Mouse (Mus musculus): ENCODE data around the gene Ccdc39. TPM values are rescaled to one million over a fixed set of nuclear protein-coding genes. Genes with fewer than 3 reads are reported as not detected.

Gene Ccdc39
- total and polyA plus RNA-seq, 3 experiments, result 0.96 to 6.1 TPM; not detected in 1

DNA sequence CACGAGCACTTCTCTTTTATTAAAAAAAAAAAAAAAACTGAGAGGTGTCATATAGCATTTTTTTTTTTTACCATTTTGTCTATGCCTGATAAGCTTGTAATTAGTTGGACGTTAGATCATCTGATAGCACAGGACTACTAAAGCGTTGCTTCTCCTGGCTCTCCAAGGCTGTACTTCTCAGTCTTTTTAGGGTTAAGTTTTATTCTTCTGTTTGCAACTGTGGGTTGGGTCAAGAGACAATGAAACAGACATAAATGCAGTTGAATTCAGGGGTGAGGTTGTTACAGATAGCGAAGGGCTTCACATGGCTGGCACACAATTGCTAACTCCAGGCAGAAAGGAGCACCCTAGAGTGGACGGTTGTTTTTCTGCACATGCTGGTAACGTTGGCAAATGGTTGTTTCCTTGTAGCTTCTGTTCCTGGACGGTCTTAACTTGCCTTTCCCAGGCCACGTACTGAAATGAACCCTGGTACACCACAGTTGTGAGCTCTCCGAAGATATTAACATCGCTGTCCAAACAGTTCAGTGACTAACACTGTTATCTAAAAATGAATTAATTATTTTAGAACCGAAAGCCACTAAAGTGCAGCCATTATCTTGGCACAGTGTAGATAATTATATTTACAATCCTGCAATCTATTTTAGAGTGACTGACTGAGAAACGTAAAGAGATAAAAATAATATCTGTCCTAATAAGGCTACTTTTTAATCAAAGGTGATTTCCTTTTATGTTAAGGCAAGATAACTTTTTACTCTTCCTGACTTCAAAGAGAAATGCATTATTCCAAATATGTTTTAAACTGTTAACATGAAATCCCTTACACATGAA, 30.6 kb upstream of the Ccdc39 start:
- DNase-seq (ENCODE audit: low read depth, low spot score), result peak; percentile 81
- H3K4me3 ChIP-seq (ENCODE audit: control insufficient read depth in 1 of 2, insufficient read depth in 1 of 2, low read depth in 2 of 2, low read length in 2 of 2), result peak overlapping the region; percentile 27 to 46

DNA sequence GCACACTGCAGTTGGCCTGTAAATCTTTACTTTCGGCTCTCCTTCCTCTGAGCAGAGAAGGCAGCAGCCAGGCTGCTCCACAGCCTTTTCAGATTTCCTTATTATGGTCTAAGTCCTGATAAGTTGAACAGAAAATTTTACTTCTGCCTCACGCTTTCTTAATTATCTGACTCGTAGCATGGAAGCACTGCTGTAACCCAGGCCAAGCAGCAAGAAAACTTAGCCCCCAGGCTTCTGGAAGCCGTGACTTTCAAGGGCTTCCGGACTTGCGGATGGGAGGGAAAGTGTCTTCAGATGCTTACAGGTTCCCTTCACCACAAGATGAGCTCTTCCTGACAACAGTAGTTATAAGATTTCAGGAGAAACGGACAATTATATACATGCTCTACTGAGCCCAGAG, 29.7 kb upstream of the Ccdc39 start:
- peak overlapping the region; percentile 57 for H3K4me3 ChIP-seq (ENCODE audit: control insufficient read depth in 1 of 2, insufficient read depth in 1 of 2, low read depth in 2 of 2, low read length in 2 of 2)
- H3K4me1 ChIP-seq (ENCODE audit: control insufficient read depth in 1 of 2, insufficient read depth in 2 of 2, low read length in 2 of 2), result peaks cover 18 to 30% of the 10 kb centered on the region in 2 experiments
- peaks cover 0 to 27% of the 10 kb centered on the region in 2 experiments; a peak in 2 of 4 replicates for H3K36me3 ChIP-seq (ENCODE audit: control insufficient read depth in 1 of 2, insufficient read depth in 2 of 2, low read length in 2 of 2)
- peak overlapping the region; percentile 60 for H3K9ac ChIP-seq (ENCODE audit: control insufficient read depth, low read depth, low read length, poor library complexity, severe bottlenecking)
- H3K27me3 ChIP-seq (ENCODE audit: control insufficient read depth in 1 of 2, insufficient read depth in 2 of 2, low read length in 2 of 2), result no peaks in the 10 kb centered on the region
- peak; percentile 69 for DNase-seq (ENCODE audit: low read depth, low spot score)
- no peaks in the 10 kb centered on the region; the same call in 1 of the 2 replicates for H3K79me2 ChIP-seq (ENCODE audit: control insufficient read depth, insufficient read depth, low read length, poor library complexity)
- no peaks in the 10 kb centered on the region for H3K9me3 ChIP-seq (replicated peaks; ENCODE audit: insufficient read depth, low read length)
- H3K27ac ChIP-seq (ENCODE audit: control insufficient read depth, low read depth, low read length), result peak overlapping the region; percentile 94
- TF ChIP-seq ZNF384 (IDR thresholded peaks at IDR 0.05; ENCODE audit: low read depth, low read length) (no peak), MEF2A (IDR thresholded peaks at IDR 0.05; ENCODE audit: extremely low read depth, insufficient replicate concordance, low read depth, low read length, poor library complexity, severe bottlenecking) (no peak), ZKSCAN1 (IDR thresholded peaks at IDR 0.05; ENCODE audit: low read depth, low read length) (no peak), CTCF (IDR thresholded peaks at IDR 0.05 in 2 of 3, conservative IDR thresholded peaks at IDR 0.05 in 1 of 3; ENCODE audit: control insufficient read depth in 1 of 3, insufficient read depth in 1 of 3, low read depth in 2 of 3, low read length in 3 of 3, poor library complexity in 1 of 3, severe bottlenecking in 1 of 3) (no peak), POLR2AphosphoS5 (IDR thresholded peaks at IDR 0.05; ENCODE audit: borderline replicate concordance, low read depth, low read length) (no peak), MYC (IDR thresholded peaks at IDR 0.05; ENCODE audit: low read depth, low read length) (0 out of 2 replicates have a peak, but pooled peaks have one; percentile 20), TCF12 (IDR thresholded peaks at IDR 0.05; ENCODE audit: low read depth, low read length) (0 out of 2 replicates have a peak, but pooled peaks have one; percentile 9), MAX (IDR thresholded peaks at IDR 0.05; ENCODE audit: low read length) (peak; percentile 36; the same call in 1 of the 2 replicates), GABPA (IDR thresholded peaks at IDR 0.05; ENCODE audit: low read depth, low read length) (no peak), CHD2 (IDR thresholded peaks at IDR 0.05; ENCODE audit: low read length) (no peak), BHLHE40 (IDR thresholded peaks at IDR 0.05; ENCODE audit: borderline replicate concordance, low read depth, low read length) (no peak), SMC3 (IDR thresholded peaks at IDR 0.05; ENCODE audit: low read depth, low read length) (no peak), MAFK (IDR thresholded peaks at IDR 0.05; ENCODE audit: borderline replicate concordance, low read depth, low read length) (no peak), MAZ (IDR thresholded peaks at IDR 0.05; ENCODE audit: low read depth, low read length) (no peak), ETS1 (IDR thresholded peaks at IDR 0.05; ENCODE audit: low read depth, low read length) (peak; percentile 13; the same call in 1 of the 2 replicates), TBP (IDR thresholded peaks at IDR 0.05; ENCODE audit: low read depth, low read length) (no peak), TAL1 (IDR thresholded peaks at IDR 0.05; ENCODE audit: low read length) (no peak), E2F4 (IDR thresholded peaks at IDR 0.05; ENCODE audit: borderline replicate concordance, low read depth, low read length) (no peak), MXI1 (IDR thresholded peaks at IDR 0.05; ENCODE audit: low read depth, low read length) (peak; percentile 20; the same call in 1 of the 2 replicates)

More for the DNA sequence above, 30.6 kb upstream of the Ccdc39 start:
- Histone ChIP-seq H3K36me3 (ENCODE audit: control insufficient read depth in 1 of 2, insufficient read depth in 2 of 2, low read length in 2 of 2) (peaks cover 0 to 27% of the 10 kb centered on the region in 2 experiments; a peak in 2 of 4 replicates), H3K9me3 (replicated peaks; ENCODE audit: insufficient read depth, low read length) (no peaks in the 10 kb centered on the region), H3K27me3 (ENCODE audit: control insufficient read depth in 1 of 2, insufficient read depth in 2 of 2, low read length in 2 of 2) (no peaks in the 10 kb centered on the region), H3K9ac (ENCODE audit: control insufficient read depth, low read depth, low read length, poor library complexity, severe bottlenecking) (peak overlapping the region; percentile 60), H3K4me1 (ENCODE audit: control insufficient read depth in 1 of 2, insufficient read depth in 2 of 2, low read length in 2 of 2) (peaks cover 18 to 30% of the 10 kb centered on the region in 2 experiments), H3K79me2 (ENCODE audit: control insufficient read depth, insufficient read depth, low read length, poor library complexity) (no peaks in the 10 kb centered on the region; the same call in 1 of the 2 replicates), H3K27ac (ENCODE audit: control insufficient read depth, low read depth, low read length) (peak overlapping the region; percentile 94)
- TF ChIP-seq ZMIZ1 (IDR thresholded peaks at IDR 0.05; ENCODE audit: low read depth, low read length), result no peak
- TF ChIP-seq MAFK (IDR thresholded peaks at IDR 0.05; ENCODE audit: borderline replicate concordance, low read depth, low read length), result peak; percentile 52; the same call in 1 of the 2 replicates
- TF ChIP-seq SIN3A (IDR thresholded peaks at IDR 0.05; ENCODE audit: low read length), result peak; percentile 31
- TF ChIP-seq ETS1 (IDR thresholded peaks at IDR 0.05; ENCODE audit: low read depth, low read length), result peak; percentile 86
- no peak for TF ChIP-seq UBTF (IDR thresholded peaks at IDR 0.05; ENCODE audit: borderline replicate concordance, insufficient read depth, low read depth, low read length)
- no peak for TF ChIP-seq USF1 (IDR thresholded peaks at IDR 0.05; ENCODE audit: low read depth, low read length)
- peak; percentile 87 to 89 for TF ChIP-seq EP300 (IDR thresholded peaks at IDR 0.05; ENCODE audit: low read depth in 1 of 2, low read length in 2 of 2)
- 0 out of 2 replicates have a peak, but pooled peaks have one; percentile 15 for TF ChIP-seq KAT2A (conservative IDR thresholded peaks at IDR 0.05; ENCODE audit: low read depth, low read length)
- 0 out of 2 replicates have a peak, but pooled peaks have one; percentile 52 for TF ChIP-seq MYC (IDR thresholded peaks at IDR 0.05; ENCODE audit: low read depth, low read length)
- no peak for TF ChIP-seq MAX (IDR thresholded peaks at IDR 0.05; ENCODE audit: low read length)
- peak; percentile 94 for TF ChIP-seq GATA1 (IDR thresholded peaks at IDR 0.05; ENCODE audit: low read depth, low read length)
- TF ChIP-seq MEF2A (IDR thresholded peaks at IDR 0.05; ENCODE audit: extremely low read depth, insufficient replicate concordance, low read depth, low read length, poor library complexity, severe bottlenecking), result peak; percentile 90
- peak; percentile 72 for TF ChIP-seq MYB (IDR thresholded peaks at IDR 0.05; ENCODE audit: low read depth, low read length)
- 0 out of 2 replicates have a peak, but pooled peaks have one; percentile 11 for TF ChIP-seq MXI1 (IDR thresholded peaks at IDR 0.05; ENCODE audit: low read depth, low read length)
- peak in 1 of 2 experiments; percentile 35; a peak in 1 of 4 replicates for TF ChIP-seq POLR2A (IDR thresholded peaks at IDR 0.05; ENCODE audit: control insufficient read depth in 1 of 2, insufficient read depth in 1 of 2, low read depth in 1 of 2, low read length in 2 of 2, poor library complexity in 1 of 2)
- TF ChIP-seq TBP (IDR thresholded peaks at IDR 0.05; ENCODE audit: low read depth, low read length), result peak; percentile 74
- TF ChIP-seq BHLHE40 (IDR thresholded peaks at IDR 0.05; ENCODE audit: borderline replicate concordance, low read depth, low read length), result peak; percentile 66; the same call in 1 of the 2 replicates
- TF ChIP-seq TAL1 (IDR thresholded peaks at IDR 0.05; ENCODE audit: low read length), result no peak
- TF ChIP-seq ZKSCAN1 (IDR thresholded peaks at IDR 0.05; ENCODE audit: low read depth, low read length), result 0 out of 2 replicates have a peak, but pooled peaks have one; percentile 15
- peak; percentile 86 for TF ChIP-seq TCF12 (IDR thresholded peaks at IDR 0.05; ENCODE audit: low read depth, low read length)
- TF ChIP-seq ZNF384 (IDR thresholded peaks at IDR 0.05; ENCODE audit: low read depth, low read length), result peak; percentile 99
- 0 out of 2 replicates have a peak, but pooled peaks have one; percentile 18 for TF ChIP-seq HCFC1 (IDR thresholded peaks at IDR 0.05; ENCODE audit: low read depth, low read length)
- peak; percentile 87 for TF ChIP-seq RCOR1 (IDR thresholded peaks at IDR 0.05; ENCODE audit: low read depth, low read length)
- TF ChIP-seq ELF1 (IDR thresholded peaks at IDR 0.05; ENCODE audit: low read depth, low read length), result no peak
- no peak for TF ChIP-seq ZC3H11A (IDR thresholded peaks at IDR 0.05; ENCODE audit: low read depth, low read length)

Data from MEL (cell line).